Mouse (Mus musculus) lung, adult 2 months (tissue): ENCODE data around the gene Ncam1.

Source experiments
- CTCF ChIP-seq: fragments of 200-500 bp; IDR thresholded peaks from 2 replicates; pipeline ENCODE4 v1.5.1; 2011; ENCODE audit warnings: mild to moderate bottlenecking, low read length, control low read depth; ENCODE audit not compliant: insufficient read depth
- POLR2A ChIP-seq: fragments of 200-500 bp; IDR thresholded peaks from 2 replicates; pipeline ENCODE4 v1.6.1; 2011; ENCODE audit warnings: low read depth, mild to moderate bottlenecking, control low read depth, low read length, borderline replicate concordance; ENCODE audit errors: extremely low read depth

DNA sequence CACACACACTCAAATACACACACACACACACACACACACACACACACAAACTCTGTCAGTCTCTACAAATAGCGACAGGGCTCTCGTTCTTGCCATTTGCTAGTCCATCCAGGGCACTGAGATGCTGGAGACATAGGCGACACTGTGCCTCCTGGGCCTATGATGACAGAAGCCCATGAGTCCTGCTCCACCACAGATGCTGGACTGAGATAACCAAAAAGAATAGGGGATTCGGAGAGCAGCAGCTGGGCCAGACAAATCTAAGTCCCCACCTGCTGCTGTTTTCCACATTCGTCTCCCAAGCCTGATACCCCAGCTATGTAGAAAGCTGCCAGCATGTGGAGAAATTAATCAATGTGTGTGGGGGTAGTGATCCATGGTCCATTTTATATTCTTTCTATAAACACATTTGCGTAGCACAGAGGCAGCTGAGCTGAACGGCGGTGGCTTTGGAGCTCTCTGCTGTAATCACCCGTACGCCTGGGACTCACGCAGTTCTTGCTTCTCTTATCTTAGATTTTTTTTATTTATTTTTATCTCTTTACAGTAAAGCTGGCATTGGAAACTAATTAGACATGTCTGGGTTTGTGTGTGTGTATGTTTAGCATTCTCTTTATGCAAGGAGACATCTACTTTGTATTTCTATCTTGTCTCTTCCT lies 162.9 kb downstream of the Ncam1 start:
- TF ChIP-seq CTCF (no peak), POLR2A (no peak)
